Mouse (Mus musculus) hindbrain, embryonic 16.5 days (tissue): ENCODE data around the gene Cfap54. TPM values are rescaled to one million over a fixed set of nuclear protein-coding genes. Genes with fewer than 3 reads are reported as not detected.

Experiments
- ATAC-seq: fragments of 200-750 bp; cut with Nextera tagmentation; 2 replicates; pipeline ENCODE4 v1.8.0; 2017; ENCODE audit warnings: moderate TSS enrichment, moderate library complexity
- H3K27ac ChIP-seq: fragments of 300-500 bp; sonication (generic); 2 replicates; pipeline ENCODE4 v1.5.1; 2014; ENCODE audit warnings: low read depth, mild to moderate bottlenecking, control low read depth, low read length, moderate library complexity
- H3K27me3 ChIP-seq: fragments of 300-500 bp; sonication (generic); replicated peaks from 2 replicates; pipeline ENCODE4 v1.6.1; 2014; ENCODE audit warnings: low read length; ENCODE audit not compliant: control insufficient read depth, insufficient read depth
- H3K36me3 ChIP-seq: fragments of 300-500 bp; sonication (generic); 2 replicates; pipeline ENCODE4 v1.6.1; 2014; ENCODE audit warnings: mild to moderate bottlenecking, low read length, moderate library complexity, mixed read lengths; ENCODE audit not compliant: control insufficient read depth, insufficient read depth
- H3K4me1 ChIP-seq: fragments of 300-500 bp; sonication (generic); 2 replicates; pipeline ENCODE4 v1.6.1; 2014; ENCODE audit warnings: low read depth, low read length; ENCODE audit not compliant: control insufficient read depth, insufficient read depth
- H3K4me2 ChIP-seq: fragments of 300-500 bp; sonication (generic); 2 replicates; pipeline ENCODE4 v1.6.1; 2014; ENCODE audit warnings: mild to moderate bottlenecking, low read length, control low read depth, moderate library complexity
- H3K4me3 ChIP-seq: fragments of 300-500 bp; sonication (generic); 2 replicates; pipeline ENCODE4 v1.5.1; 2014; ENCODE audit warnings: mild to moderate bottlenecking, low read length, control low read depth, moderate library complexity
- H3K9ac ChIP-seq: fragments of 300-500 bp; sonication (generic); 2 replicates; pipeline ENCODE4 v1.6.1; 2014; ENCODE audit warnings: low read depth, mild to moderate bottlenecking, control low read depth, low read length, moderate library complexity
- H3K9me3 ChIP-seq: fragments of 300-500 bp; sonication (generic); 2 replicates; pipeline ENCODE4 v1.6.1; 2014; ENCODE audit warnings: mild to moderate bottlenecking, low read length, moderate library complexity; ENCODE audit not compliant: control insufficient read depth
- WGBS: fragments of 180-500 bp; shearing (Covaris S2); extraction: QIAGEN DNeasy Blood & Tissue Kit; methylation state at CpG from one replicate; pipeline ENCODE4 v1.1.7; 2014; 5-methylcytosine and 5-hydroxymethylcytosine counted together
- polyA plus RNA-seq: library from polyadenylated mRNA; unstranded; fragments of >200 nt; fragmentation: Nextera tagmentation; extraction: Ambion mirVana; gene quantifications from 2 replicates; pipeline ENCODE4 v1.2.1, GENCODE M21; 2015

The Cfap54 gene
- polyA plus RNA-seq, 1 experiment from 2014 or later: 3.3 TPM

DNA sequence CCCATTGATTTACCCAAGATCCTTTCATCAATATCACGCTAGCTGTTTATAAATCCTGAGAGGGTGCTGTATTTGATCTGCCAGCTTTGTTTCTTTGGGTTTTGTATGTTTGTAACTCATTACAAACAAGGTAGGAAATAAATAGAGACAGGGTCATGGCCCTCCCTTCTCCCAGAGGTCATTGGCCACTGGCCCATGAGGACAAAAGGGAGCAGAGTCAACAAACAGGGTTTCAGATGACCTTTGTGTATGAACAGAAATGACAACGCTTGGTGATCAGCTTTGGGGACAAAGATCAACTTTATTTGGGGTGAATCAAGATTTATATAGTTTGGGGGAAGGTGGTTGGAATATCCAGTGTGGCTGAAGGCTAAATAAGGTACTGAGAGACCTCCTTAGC is 8.6 kb downstream of the Cfap54 start:
- Histone ChIP-seq H3K27ac (no peak overlapping the region), H3K9ac (no peak overlapping the region), H3K4me1 (no peaks in the 10 kb centered on the region; the same call in 1 of the 2 replicates), H3K9me3 (no peaks in the 10 kb centered on the region), H3K36me3 (no peaks in the 10 kb centered on the region), H3K27me3 (no peaks in the 10 kb centered on the region), H3K4me3 (no peak overlapping the region), H3K4me2 (no peak overlapping the region)
- 73% methylated on average over 2 of the region's 2 CpGs for WGBS
- no peak for ATAC-seq

DNA sequence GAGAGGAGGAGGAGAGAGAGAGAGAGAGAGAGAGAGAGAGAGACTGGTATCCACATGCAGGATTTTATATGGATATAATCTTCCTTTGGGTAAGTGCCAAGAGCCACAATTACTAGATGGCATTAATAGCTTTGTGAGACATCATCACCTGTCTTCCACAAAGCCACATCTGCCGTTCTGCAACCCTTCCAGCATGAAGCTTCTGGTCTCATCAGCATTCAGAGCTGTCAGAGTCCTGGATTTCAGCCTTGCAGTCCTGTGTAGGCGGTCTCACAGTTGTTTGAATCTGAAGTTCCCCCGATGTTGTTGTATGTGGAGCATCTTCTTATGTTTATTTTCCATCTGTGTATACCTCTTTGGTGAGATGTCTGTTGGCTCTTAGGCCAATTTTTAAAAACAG is 9.7 kb downstream of the Cfap54 start:
- ATAC-seq: no peak
- Histone ChIP-seq H3K4me2 (no peak overlapping the region), H3K4me3 (no peak overlapping the region), H3K27ac (no peak overlapping the region), H3K4me1 (no peaks in the 10 kb centered on the region; the same call in 1 of the 2 replicates), H3K27me3 (no peaks in the 10 kb centered on the region), H3K36me3 (no peaks in the 10 kb centered on the region), H3K9ac (no peak overlapping the region), H3K9me3 (no peaks in the 10 kb centered on the region)
- 58% methylated on average over 3 of the region's 3 CpGs for WGBS

DNA sequence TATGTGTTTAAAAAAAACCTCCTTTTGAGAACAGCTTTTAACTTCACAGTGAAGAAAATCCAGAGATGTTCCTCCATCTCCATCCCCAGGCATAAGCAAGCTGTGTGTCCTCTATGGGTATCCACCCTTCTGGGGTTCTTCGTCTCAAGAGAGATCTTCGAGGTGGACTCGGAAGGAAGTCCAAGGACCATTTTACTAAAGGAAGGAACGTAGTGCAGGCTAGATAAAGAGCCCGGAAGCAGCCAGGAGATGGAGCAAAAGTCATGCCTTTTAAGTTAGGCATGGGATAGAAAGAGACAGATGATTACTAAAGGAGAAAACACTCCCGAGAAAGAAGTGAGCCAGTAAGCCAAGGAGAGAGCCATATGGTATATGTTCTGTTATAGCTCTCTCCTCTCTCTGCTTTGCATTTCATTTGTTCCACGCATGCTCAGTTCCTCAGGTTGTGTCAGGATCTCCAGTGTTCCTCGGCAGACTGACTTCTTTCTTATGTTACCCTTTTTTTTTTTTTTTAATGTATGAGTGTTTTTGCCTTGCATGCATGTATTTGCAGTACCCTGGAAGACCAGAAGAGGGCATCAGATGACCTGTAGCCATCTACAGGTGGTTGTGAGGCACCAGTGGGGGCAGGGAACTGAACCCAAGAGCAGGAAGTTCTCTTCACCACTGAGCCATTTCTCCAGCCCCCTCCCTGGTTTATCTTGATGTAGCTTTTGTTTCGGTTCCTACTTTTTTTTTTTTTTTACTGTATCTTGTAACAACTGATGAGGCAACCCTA is 11.1 kb downstream of the Cfap54 start:
- H3K27ac ChIP-seq: no peak overlapping the region
- WGBS: 77% methylated on average over 9 of the region's 9 CpGs

DNA sequence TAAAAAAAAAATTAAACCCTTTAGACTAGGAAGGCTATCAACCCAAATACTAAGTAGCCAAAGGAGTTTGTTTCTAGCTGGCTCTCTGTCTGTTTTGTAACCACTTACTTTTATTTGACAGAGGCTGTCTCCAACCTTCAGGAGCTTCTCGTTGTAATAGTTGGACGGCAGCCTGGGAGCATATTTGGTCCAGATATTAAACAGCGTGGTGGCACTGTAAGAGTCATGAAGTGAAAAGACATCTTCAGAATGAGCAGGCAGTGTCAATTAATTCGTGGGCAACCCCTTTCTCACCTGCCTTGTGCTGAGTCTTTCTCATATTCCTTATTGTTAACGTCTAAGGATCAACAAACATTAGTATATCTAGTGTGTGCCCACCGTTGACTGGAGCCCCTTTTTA is 11.7 kb downstream of the Cfap54 start:
- Histone ChIP-seq H3K4me1 (no peaks in the 10 kb centered on the region), H3K27me3 (no peaks in the 10 kb centered on the region), H3K4me3 (no peak overlapping the region), H3K9ac (no peak overlapping the region), H3K36me3 (no peaks in the 10 kb centered on the region), H3K9me3 (no peaks in the 10 kb centered on the region), H3K27ac (no peak overlapping the region), H3K4me2 (no peak overlapping the region)
- ATAC-seq: no peak
- WGBS: 74% methylated on average over 6 of the region's 6 CpGs

More for the DNA sequence above, 11.1 kb downstream of the Cfap54 start:
- Histone ChIP-seq H3K4me2 (no peak overlapping the region), H3K4me3 (no peak overlapping the region), H3K9ac (no peak overlapping the region), H3K4me1 (no peaks in the 10 kb centered on the region), H3K27me3 (no peaks in the 10 kb centered on the region), H3K36me3 (no peaks in the 10 kb centered on the region), H3K9me3 (no peaks in the 10 kb centered on the region)
- no peak for ATAC-seq

DNA sequence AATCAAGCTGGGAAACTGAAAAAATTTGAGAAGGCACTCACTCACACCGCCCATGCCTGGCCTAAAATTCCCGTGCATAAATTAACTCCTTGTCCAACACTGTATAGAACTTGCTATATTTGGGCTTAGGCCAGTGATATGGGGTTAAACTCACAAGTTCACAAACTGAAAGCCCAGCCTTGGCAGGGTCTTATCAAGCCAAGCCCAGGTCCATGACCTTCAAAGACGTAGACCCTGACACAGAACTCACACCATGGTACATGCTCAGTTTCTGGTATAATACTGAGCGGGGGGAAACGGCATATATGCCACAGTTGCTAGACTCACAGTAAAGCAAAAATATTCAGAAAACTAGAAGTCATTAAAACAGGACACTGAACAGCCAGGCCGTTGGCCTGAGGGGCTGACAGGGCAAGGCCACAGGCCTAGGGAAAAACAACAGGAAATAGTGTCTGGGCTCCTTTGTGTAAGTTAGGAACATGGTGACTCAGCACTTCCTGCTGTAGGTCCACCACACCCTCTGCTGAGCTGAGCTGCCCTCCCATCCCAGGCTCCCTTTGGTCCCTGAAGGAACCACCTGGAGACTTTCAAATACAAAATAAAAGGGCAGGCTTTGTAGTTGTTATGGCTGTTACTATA is 12.3 kb downstream of the Cfap54 start:
- Histone ChIP-seq H3K27ac (no peak overlapping the region), H3K9me3 (no peaks in the 10 kb centered on the region), H3K4me3 (no peak overlapping the region), H3K4me2 (no peak overlapping the region), H3K27me3 (no peaks in the 10 kb centered on the region), H3K9ac (no peak overlapping the region), H3K36me3 (no peaks in the 10 kb centered on the region), H3K4me1 (no peaks in the 10 kb centered on the region)
- no peak for ATAC-seq
- 81% methylated on average over 6 of the region's 6 CpGs for WGBS

DNA sequence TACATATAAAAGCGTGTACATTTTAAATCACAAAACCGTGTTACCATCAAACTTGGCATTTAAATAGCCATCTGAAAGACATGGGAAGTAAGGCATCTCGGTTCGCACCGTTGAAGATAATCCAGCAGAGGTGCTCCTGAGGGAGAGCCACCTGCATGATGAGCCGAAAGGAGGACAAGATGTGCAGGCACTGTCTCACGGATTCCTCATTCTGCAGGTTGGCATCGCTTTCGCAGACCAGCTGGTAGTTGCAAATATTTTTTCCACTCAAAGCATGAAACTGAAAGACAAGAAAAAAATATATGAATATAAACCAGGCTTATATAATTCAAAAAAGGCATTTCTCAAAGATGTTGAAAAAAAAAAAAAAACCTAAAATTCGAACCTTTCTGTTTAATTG is 16.4 kb downstream of the Cfap54 start:
- Histone ChIP-seq H3K9me3 (no peaks in the 10 kb centered on the region), H3K4me2 (no peak overlapping the region), H3K27ac (no peak overlapping the region), H3K9ac (no peak overlapping the region), H3K4me1 (no peaks in the 10 kb centered on the region), H3K36me3 (no peaks in the 10 kb centered on the region), H3K27me3 (no peaks in the 10 kb centered on the region), H3K4me3 (no peak overlapping the region)
- WGBS: 83% methylated on average over 10 of the region's 10 CpGs
- no peak for ATAC-seq

DNA sequence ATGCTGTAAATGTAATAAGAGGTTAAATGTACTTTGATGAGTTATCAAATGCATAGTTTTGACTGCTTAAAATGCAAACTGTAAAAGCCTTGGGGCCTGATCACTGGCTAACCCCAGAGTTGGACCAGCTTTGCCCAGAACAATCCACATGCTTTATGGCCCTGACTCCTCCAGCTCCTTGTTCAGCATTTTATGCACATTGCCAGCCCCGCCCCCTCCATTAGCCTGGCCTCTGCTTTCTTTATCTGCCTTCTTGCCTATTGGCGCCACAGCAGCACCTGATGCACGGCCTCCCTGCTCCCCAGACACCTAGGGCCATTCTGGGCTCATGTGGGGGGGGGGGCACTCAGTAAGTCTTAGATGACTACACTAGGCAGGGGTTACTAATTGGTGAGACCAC is 17.8 kb downstream of the Cfap54 start:
- H3K36me3 ChIP-seq: no peaks in the 10 kb centered on the region

DNA sequence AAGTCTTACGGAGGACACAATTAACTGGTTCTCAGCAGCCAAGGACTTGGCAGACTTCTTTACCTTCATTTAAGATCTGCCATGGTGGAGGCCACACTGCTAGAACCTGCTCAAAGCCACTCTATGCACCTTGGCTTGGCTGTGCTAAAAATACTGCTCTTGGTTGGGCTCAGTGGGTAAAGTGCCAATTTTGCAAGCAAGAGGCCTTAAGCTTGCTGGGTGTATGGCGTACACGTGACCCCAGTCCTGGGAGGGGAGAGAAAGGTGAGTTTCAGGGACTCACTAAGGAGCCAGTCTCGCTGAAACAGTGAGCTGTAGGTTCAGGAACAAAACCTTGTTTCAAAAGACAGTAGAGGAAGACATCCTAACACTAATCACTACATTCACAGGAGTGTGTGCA is 19.0 kb downstream of the Cfap54 start:
- Histone ChIP-seq H3K9ac (no peak overlapping the region), H3K27me3 (no peaks in the 10 kb centered on the region), H3K4me1 (no peaks in the 10 kb centered on the region), H3K27ac (no peak overlapping the region), H3K4me2 (no peak overlapping the region), H3K36me3 (no peaks in the 10 kb centered on the region), H3K9me3 (no peaks in the 10 kb centered on the region), H3K4me3 (no peak overlapping the region)
- WGBS: 82% methylated on average over 4 of the region's 4 CpGs
- no peak for ATAC-seq

More for the DNA sequence above, 17.8 kb downstream of the Cfap54 start:
- H3K27me3 ChIP-seq: no peaks in the 10 kb centered on the region
- no peak for ATAC-seq
- WGBS: 52% methylated on average over 3 of the region's 3 CpGs
- H3K27ac ChIP-seq: no peak overlapping the region
- H3K9ac ChIP-seq: no peak overlapping the region
- no peaks in the 10 kb centered on the region for H3K9me3 ChIP-seq
- no peaks in the 10 kb centered on the region for H3K4me1 ChIP-seq
- H3K4me2 ChIP-seq: no peak overlapping the region
- H3K4me3 ChIP-seq: no peak overlapping the region

DNA sequence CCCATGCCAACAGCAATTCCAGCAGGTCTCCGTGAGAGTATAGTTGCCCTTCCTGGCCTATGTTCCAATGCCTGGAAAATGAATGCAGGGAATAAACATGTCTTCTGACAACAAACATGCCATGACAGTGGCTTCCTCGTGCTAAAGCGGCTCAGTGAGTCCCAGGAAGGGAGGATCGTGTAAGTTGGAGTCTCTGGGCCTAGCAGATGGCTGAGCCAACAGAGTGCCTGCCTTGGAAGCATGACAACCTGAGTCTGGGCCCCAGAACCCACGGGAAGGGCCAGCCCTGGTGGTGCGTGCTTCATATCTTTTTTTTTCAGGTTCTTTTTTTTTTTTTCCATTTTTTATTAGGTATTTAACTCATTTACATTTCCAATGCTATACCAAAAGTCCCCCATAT is 27.6 kb downstream of the Cfap54 start:
- Histone ChIP-seq H3K9ac (no peak overlapping the region), H3K4me2 (no peak overlapping the region), H3K27me3 (no peaks in the 10 kb centered on the region), H3K27ac (no peak overlapping the region), H3K4me3 (no peak overlapping the region), H3K36me3 (no peaks in the 10 kb centered on the region), H3K9me3 (no peaks in the 10 kb centered on the region), H3K4me1 (no peaks in the 10 kb centered on the region)
- ATAC-seq: no peak
- WGBS: 82% methylated on average over 6 of the region's 6 CpGs
